Mouse (Mus musculus): Measurements from ENCODE around the gene Synpo2.

Synpo2 gene

DNA sequence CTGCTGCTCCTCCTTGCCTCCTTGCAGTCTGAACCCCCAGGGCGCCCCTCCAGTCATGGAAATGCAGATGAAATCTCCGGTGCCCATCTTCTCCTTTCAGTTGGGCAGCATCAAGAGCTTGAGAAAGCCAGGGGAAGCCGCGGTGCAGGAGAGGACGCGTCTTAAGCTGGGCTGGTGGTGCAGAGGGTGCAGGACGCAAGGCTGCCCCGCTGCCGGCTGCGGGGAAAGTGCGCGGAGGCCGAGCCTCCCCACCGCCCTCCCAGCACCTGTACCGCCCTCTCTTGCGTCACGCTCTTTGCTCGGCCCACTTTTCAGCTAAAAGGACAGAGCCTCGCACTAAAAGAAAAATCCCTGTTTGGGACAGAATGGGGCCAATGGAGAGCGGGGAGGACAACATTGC is at the start of gene Synpo2:
Gene Synpo2 (minus strand): TSS at position 229 of the 400 bp plus-strand sequence.
- DNase-seq, result peak; percentile 44

DNA sequence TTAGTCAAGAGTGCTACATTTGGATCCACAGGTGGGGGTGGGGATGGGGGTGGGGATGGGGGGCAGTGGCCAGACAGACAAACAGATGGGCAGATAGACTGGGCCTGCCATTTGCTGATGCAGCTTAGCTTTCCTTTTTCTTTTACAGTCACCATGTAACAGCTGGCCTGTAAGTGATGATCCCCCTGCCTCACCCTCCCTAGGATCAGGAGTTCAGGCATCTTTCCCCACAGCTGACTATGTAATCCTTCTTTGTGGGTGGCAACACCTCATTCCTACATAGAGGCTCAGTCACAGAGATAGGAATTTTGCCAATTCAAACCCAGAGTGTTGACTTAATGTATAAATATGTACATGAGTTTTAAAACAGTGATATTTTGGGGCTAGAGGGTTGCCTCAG is 49.7 kb upstream of the Synpo2 start:
- DNase-seq, result no peak

DNA sequence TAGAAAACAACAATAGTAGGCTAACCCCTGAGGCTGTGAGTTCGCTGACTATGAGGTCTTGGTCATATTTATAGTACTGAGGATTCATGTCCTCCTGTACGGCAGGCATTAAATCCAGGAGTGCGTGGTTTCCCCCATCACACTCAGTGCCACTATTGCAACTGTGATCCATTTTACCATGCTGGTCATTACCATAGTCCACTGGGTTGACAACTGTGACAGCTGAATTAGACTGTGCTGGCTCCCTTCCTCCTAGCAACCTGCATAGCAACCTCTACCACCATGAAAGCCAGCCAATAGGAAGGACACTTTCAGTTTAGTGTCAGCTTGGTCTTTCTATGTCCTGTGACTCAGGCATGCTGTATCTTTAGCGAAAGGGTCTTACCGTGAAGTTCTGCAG is 48.3 kb upstream of the Synpo2 start:
- DNase-seq, result no peak

DNA sequence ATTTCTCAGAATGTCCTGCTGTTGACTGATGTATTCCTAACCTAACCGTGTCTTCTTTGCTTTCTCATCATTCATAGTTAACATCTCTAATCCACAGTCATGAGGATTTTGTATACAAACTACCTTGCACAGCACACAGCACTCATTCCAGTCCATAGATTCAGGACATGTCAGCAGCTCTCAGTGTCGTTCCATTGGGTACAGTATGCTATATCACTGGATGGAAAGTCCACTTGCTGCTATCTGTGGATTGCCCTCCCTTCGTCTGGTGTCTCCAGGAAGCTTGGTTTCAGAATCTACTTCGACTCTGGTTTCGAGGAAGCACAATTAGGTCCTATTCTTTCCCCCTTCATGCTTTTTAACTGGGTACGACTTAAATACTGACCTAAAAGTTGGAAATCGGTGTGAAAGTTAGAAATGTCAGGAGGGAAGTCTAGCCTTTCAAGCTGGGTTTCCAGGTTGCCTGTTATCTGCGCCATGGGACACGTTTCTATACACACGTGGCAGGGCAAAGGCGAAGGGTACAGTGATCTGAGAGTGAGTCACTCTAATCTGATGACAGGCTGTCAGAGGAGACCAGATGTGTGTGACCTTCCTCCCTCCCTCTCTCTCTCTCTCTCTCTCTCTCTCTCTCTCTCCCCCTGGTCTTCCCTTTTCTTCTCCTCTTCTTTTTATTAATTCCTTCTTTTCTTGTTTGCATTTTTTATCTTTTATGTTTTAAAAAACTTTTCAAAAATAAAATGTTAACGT is 47.1 kb upstream of the Synpo2 start:
- DNase-seq, result no peak

DNA sequence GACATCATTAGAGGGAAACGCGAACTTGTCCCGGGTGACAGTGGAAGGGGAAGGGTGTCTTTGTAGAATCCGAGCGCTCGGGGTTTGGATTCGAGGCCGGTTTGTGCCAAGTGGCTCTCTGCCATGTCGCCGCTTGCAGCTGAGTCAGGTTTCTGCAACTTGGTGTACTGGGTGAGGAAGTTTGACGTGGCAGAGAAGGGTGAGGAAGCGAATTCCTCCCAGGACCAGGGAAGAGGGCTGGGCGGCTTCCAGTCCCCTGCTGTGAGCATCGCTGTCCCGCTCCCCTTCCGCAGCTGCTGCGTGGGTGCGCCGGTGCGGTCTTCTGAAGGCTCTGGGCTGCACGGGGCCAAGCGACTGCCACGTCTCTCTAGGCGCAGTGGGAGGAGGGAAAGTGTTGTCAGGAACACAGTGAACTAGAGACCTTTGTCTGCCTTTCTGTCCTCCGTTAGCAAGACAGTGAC is 31.8 kb upstream of the Synpo2 start:
- peak; percentile 51 for DNase-seq

DNA sequence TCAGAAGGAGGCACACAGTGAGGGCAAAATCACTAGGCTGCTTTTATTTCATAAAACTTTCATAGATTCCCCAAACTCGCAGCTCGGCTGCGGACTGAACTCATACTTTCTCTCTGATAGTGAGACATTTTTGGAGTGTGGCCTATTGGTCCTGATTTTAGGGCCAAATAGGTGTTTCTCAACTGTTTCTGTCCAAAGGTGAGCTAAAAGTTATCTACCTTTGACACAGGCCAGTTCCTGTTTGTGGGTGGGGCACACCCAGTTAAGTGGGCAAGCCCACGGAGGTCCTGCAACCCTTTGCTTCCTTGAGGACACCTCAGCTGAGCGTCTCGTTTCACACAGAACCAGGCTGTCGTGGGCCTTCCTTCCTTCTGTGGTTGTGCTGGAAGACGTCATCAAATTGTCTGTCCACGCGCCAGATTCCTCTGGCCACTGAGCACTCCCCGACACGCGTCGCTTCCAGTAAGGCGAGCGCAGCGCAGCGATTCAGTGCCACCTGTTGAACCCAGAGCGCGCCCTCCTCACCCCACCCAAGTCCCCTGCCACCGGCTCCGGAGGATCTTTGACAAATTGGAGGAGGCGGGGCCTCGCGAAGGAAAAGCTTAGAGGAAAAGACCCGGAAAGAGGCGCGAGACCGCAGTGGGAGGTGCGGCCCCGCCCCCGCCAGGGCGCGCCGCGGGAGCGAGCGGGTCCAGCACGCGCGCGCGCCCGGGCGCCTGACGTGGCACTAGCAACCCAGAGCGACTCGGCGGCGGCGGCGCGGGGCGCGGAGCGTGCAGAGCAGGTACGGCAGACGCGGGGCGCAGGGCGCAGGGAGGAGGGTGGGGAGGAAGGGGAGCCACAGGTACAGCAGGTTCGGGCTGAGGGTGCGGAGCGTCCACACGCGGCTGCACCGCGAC is 31.1 kb upstream of the Synpo2 start, which contains the start of gene Sec24d:
Gene Sec24d (plus strand): TSS at position 703 of the 899 bp plus-strand sequence.
- peak; percentile 83 for DNase-seq

DNA sequence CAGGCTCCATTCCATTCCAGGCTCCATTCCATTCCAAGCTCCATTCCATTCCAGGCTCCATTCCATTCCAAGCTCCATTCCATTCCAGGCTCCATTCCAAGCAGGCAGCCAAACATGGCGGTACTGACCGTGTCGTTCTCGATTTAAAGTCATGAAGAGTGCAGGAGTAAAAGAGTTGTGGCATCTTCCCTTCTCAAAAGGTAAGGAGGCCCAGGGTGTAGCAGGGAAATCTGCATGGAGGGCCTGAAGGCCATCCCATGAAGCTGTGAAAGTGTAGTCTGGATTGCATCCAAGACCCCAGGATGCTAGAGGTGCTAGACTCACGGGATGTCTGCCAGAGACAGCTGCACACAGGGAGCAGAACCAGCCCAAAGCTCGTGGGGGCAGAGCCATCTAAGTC is 28.8 kb upstream of the Synpo2 start:
- peak; percentile 2 for DNase-seq

DNA sequence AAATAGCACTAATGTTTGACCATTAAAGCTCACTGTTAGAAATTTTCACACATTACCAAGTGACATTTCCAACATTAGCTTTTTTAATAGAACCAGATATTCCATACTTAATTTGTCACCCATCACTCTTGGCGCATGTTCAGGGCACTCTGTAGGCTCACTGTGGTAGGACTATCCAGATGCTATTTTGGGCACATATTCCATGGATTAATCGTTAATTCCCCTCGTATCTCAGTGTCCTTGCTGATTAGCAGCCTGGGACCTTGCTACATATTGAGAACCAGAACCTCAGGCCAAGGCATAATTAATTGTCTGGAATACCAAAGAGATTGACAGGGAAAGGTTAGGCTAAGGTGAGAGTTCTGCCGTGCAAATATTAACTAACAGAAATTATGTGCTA is 22.8 kb upstream of the Synpo2 start:
- DNase-seq, result no peak

DNA sequence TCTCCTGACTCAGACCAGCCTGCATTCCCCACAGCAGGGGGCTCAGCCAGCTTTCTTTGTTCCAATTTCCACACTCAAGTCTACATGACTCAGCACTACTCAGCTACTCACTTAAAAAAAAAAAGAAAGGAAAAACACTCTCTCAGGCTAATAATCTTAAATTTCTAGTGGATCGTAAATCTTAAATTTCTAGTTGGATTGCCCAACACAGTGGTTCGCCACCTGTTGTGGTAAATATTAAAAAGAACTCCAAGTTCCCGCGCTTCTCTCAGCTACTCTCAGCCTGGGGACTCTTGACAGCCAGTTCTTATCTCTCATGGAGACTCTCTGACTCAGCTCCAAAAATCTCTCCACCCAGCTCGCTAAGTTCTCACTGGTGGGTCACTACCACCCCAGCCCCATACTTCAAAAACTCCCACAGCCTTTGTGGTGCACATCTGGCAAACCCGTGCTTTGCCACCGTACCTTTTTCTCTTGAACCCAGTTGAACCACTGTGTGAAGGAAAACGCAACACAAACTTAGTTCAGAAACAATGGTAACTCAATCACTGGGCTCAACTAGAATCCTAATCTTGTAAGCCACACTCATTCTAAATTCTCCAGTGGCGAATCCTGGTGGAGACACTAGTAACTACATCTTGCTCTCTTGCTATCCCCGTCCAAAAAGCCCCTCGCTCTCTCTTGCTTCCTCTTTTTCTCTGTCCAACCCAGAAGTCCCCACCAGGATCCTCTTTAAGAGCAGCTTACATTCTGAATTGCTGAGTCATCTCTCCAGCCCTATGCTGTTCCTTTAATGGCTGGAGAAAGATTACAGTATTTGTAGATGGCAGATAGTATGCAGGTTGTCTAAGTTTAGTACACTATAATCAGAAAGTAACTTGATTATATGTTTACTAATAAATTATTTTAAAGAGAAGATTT is 20.5 kb upstream of the Synpo2 start:
- no peak for DNase-seq

DNA sequence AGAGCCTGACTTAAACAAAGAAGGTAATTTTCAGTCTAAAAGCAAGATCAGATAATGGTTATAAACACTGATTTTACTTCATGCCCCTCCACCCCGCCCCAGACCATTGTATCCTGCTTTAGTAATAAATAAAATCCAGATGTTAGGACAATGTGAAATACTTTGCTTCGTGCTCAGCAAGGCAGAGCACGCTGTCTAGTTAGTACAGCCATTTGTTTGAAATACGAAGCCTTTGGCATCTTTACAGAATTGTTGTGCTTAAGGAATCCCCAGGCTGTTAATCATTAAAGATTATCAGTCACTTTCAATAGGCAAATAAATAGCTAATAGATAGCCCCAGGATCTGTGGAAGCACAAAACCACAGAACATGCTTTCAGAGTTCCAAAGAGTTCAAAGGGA is 9.7 kb upstream of the Synpo2 start:
- no peak for DNase-seq

DNA sequence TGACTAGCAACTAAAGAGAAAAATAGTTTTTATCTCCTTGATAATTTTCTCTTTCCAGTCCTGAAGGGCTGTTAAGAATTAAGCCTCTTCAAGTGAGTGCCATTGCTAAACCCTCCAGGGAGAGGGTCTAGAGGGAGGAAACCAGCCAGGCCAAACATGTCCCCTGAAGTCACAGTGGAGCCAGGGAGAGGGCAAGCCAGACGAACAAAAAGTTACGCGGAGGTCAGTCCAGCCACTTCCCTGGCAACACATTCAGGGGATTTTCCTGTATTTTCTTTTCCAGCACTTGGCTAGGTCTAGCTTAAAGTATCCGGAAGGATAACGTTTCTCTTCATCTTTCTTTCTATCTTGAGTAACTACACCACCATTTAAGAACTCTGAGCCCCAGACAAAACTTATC is 8.4 kb upstream of the Synpo2 start:
- DNase-seq, result no peak

DNA sequence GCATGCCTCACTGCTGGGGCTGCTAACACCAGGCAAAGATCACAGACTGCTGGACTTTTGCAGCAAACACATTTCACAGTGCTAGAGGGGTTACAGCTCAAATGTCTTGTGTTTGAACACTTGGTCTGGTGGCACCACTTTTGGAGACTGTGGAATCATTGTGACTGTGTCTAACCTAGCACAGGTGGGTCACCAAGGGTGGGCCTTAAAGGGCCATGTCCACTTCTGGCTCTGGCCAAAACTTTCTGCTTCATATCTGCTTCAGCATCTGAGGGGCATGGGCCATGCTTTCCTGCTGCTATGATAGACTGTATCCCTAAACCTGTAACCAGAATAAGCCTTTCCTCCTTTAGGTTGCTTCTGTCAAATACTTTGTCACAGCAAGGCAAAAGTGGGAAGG is 1.5 kb upstream of the Synpo2 start:
- no peak for DNase-seq

DNA sequence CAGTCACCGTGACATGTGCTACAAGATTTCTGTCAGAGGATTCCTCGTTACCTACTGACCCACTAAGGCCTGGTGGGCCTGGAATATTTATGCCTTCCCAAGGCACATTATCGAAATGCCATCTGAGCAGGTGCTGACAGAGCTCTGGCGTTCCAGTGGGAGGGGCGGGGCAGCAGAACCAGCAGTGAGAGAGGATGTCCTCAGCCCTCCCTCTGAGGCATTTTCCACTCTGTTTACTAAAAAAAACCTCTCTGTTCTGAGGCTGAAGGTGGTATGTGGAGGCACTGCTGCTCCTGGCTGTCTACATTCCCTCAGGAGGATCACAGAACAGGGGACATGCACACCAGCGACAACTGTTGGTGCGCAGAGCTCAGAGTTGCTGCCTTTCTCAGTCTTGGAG is 1.1 kb upstream of the Synpo2 start:
- DNase-seq, result no peak

DNA sequence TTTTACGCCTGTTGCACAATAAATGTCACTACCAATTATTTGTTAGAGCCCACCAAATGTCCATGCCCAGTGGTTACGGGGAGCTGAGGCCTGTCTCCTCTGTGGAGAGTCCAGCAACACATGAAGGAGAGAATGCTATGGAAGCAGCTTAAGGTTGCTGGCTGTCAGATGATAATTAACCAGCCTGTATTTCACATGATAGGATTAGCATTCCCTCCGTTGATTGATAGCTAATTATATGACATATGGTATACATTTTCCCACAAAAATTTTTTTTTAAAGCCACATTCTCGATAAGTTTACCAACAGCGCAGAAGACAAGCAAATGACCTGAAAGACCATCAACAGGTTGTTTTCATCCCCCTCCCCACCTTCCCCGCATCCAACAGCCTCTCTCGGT is 454 bp downstream of the Synpo2 start:
- no peak for DNase-seq

DNA sequence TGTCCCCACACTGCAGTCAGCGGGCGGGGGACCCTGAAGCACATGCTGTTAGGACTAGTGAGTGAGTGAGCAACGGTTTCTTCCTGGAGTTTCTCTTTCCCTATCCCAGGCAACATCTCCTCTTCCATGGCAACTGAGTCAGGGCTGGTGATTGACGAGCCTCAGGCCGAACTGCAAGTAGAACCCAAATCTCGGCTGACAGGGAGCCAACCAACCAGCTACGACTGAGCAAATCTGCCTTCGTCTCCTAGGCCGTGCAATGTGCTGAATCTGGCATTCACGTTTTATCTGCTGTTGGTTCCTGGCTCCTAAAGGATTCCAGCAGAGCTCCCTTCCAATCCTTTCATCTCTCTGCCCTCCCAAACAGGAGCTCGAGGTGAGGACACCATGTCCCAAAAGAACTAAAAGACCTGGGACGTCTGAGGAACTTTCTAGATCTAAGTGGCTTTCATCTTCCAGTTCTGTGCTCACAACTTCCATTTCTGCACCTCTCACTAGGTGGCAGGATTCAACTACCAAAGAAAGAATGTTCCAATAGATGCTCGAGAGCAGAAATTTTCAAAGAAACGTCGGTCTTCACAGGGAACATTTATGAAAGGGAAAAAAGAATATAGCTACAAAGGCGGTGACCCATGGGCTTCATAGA is 1.6 kb downstream of the Synpo2 start:
- DNase-seq, result peak; percentile 13

DNA sequence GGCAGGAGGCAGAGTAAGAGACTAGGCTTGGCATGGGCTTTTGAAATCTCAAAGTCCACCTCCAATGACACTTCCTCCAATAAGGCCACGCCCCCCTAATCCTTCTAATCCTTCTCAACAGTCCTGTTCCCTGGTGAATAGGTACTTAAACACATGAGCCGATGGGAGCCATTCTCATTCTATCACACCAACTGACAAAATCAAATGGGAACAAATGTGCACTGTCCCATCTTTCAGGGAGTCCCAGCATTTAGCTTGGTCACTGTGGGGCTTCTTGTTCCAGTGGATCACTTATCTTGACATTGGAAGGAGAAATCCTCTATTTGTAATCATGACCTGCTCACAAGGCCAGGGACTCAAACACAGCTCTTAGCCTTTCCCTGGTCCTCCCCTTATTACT is 4.3 kb downstream of the Synpo2 start:
- no peak for DNase-seq

DNA sequence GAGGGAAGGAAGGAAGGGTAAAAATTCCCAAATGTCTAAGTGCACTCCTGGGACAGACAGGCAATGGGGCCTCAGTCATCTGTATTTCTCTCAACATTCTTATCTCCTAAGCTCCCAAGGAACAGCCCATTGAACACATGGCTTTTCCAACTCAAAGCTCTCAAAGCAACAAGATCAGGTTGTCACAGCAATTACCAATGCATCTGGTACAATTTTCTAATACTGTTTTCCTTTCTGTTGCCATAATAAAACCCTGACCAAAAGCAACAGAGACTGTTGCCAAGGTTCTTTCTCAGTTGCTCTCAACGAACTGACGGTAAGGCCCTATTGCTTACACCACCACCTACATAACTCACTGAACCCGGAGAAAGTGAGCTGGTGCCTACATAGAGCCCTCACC is 8.7 kb downstream of the Synpo2 start:
- DNase-seq, result no peak

DNA sequence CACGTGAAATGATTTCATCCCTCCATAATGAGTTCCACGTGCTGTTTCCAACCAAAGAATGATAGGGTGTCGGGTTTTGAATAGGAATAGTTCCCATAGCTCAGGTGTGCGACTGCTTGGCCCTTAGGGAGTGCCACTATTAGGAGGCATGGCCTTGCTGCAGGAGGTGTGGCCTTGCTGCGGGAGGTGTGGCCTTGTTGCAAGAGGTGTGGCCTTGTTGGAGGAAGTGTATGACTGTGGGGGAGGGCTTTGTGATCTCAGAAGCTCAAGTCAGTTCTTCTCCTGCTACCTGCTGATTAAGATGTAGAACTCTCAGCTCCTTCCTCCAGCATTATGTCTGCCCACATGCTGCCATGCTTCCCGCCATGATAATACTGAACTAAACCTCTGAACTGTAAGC is 17.3 kb downstream of the Synpo2 start:
- DNase-seq, result no peak

DNA sequence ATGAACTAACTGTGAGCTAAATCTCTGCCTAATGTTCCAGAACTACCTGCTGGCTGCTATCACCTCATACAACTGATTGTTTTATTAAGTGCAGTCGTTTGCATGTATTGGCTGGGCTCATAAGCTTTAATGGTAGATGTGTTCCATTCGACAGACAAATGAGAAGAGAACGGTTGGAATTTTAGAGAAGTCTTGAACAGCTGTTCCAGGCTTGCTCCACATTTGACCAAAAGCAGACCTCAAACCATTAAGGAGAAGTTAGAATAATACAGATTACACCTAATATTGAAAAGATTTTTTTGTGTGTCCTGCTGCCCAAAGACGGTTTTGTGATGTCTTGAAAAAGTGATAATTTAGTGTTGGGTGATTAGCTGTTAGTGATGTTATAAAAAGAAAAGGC is 27.1 kb downstream of the Synpo2 start:
- no peak for DNase-seq

DNA sequence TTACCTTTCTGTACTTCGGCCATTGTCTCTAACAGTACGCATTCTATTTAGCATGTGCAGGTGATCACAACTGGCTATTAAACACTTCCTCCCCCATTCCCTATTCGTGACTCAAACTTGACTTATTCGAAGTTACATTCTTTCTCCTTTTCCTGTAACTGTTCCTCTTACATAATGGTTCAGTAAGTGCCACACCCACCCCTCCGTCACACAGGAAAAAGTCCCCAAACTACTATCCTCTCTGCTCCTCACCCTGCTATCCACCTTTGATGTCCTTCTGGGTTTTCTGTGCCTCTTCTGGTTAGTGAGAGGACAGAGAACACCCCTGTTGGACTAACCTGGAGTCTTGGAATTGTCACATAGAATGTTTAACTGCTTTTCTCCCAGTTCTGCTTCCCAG is 28.6 kb downstream of the Synpo2 start:
- no peak for DNase-seq

DNA sequence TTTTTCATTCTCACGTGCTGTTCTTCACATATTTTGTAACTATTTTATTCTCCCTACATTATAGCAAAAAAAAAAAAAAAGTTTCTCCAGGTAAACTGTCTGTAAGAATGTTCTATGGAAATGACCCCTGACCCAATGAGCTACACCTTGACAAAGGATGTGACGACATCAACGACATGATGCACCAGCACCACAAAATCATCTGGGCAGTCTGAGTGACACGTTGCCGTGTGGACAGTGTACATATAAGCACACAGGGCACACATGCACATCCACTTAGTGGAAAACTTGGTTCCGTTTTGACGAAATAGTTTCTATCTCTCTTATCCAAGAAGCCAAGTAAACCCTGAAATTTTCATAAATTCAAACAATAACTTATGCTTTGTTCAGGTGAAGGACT is 30.5 kb downstream of the Synpo2 start:
- DNase-seq, result no peak

DNA sequence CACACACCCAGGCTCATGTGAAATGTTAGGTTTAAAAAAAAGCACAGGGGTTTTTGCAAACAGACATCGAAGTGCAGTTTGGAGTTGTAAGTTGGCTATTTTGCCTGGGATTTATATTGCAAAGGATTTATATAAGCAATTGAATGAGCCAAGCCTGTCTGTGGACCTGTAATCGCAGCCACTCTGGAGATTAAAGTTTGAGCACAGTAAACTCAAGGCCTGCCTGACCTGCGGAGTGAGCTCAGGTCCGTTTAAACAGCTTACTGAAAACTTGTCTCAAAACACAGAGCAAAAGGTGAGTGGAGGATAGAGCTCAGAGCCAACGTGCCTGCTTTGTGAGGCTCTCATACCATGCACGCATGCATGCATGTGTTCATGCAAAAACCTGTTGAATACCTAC is 30.9 kb downstream of the Synpo2 start:
- DNase-seq, result no peak

DNA sequence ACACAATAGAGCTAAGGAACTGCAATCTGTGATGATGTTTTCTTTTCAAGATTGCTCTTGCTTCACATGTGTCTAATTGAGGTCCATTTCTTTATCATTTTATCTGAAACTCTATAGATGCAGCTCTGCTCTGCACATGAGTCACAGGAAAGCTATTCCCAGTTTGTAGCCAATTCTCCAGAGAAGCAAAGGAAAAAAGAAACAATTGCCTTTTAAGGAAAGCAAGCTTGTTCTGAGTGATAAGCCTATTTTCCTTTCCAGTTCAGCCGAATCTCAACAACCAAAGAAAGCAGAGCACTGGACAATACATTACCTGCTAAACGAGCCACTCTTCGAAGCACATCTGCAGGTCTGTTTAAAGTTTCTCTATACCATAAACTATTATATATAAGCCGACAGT is 31.3 kb downstream of the Synpo2 start:
- no peak for DNase-seq

Data from kidney, adult 11 months (tissue).